Mouse (Mus musculus) gonadal fat pad, adult 2 months (tissue): ENCODE data around the gene Cldn6. TPM values are rescaled to one million over a fixed set of nuclear protein-coding genes. Genes with fewer than 3 reads are reported as not detected.

Experiments
- DNase-seq: peaks from one replicate; pipeline ENCODE4 v3.0.0-alpha.2; 2012; ENCODE audit warnings: low read depth
- polyA plus RNA-seq: library from polyadenylated mRNA; depleted of rRNA; stranded (reverse); fragments of >200 nt; gene quantifications from 2 replicates; pipeline ENCODE4 v1.2.3, GENCODE M21; 2012; rRNA removed

Cldn6 gene
- 1.9 and 2.0 TPM in 2 replicates for polyA plus RNA-seq

DNA sequence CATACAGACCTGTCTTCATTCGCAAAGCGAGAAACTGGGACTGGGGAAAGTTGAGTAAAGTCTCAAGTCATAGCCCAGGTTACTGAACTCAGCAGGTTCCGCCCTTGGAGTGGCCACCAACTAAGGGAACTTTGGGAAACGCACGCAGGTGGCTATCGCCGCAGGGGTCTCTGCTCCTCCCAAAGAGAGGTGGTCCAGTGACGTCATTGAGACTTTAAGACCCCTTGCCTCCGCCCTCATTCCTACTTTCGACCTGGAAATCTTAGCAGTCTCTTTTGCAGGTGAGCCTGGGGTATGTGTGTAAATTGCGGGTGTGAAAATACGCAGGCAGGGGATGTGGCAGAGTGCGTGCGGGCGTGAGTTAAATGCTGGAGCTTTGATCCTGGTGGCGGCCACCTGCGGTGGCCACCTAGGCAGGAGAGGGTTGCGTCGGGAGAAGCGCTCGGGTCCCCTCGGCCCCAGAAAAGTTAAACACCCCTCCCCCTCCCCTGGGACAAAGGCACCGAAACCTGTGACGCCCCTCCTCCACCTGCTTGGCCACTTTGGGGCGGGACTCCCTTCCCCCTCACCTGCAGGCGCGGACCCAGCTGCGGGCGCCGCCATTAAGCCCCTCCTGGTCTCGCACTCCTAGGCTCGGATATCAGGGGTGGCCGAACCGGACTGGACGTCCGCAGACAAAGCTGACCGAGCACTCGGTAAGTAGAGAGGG lies at the start of gene Cldn6:
Gene Cldn6 (plus strand): TSS at position 123 of the 709 bp plus-strand sequence.
- DNase-seq = no peak

DNA sequence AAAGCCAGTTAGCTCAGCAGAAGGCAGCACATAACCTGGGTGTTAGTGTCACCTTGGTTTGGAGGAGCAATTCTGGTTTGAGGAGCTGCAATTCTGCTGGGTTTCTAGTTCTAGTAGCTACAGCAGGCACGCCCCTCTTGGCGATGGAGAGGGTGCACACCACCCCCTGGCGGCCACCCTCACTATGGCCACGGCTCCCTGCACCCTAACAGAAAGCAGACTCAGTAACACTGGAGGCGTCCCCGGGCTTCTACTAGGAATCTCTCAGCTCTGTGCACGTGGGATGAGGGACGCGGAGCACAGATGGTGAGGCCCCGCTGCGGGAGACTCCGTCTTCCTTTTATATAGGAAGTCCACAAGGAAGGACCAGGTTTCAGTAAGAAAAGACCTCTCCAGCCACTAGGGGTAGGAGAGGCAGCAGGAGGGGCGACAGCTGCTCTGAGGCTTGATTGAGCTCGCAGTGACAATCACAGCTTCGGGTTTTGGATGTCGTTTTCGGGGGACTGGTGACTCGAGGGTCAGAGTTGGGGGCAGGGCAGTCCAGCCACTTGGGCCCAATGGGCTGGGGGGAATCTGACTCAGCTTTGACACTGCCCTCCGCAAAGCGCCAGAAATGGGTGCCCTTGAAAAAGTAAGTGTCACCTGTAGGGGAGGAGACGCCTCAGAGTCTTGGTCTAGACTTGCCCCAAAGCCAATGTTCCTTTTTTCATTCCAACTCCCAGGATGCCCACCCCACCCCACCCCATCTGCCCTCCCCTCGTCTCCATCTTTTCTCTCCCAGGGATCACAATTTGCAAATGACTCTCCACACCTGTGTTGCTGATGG lies 48.6 kb upstream of the Cldn6 start:
- DNase-seq = no peak

DNA sequence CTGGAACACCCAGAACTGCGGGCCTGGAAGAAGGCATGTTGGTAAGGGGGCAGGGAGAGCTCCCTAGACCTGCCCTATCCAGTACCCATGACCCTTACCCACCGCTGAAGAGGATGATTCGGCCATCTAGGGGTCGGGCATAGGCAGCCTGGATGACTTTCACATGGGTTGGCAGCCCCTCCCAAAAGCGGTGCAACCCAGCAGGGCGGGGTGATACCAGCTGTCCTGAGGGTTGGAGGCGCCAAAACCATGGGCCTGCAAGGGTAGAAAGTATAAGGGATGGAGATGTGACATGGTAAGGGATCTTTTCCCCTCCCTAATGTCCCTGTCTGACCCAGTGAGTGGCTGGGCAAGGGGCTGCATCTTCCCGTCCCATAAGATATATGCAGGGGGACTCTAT lies 47.8 kb upstream of the Cldn6 start:
- DNase-seq = no peak

DNA sequence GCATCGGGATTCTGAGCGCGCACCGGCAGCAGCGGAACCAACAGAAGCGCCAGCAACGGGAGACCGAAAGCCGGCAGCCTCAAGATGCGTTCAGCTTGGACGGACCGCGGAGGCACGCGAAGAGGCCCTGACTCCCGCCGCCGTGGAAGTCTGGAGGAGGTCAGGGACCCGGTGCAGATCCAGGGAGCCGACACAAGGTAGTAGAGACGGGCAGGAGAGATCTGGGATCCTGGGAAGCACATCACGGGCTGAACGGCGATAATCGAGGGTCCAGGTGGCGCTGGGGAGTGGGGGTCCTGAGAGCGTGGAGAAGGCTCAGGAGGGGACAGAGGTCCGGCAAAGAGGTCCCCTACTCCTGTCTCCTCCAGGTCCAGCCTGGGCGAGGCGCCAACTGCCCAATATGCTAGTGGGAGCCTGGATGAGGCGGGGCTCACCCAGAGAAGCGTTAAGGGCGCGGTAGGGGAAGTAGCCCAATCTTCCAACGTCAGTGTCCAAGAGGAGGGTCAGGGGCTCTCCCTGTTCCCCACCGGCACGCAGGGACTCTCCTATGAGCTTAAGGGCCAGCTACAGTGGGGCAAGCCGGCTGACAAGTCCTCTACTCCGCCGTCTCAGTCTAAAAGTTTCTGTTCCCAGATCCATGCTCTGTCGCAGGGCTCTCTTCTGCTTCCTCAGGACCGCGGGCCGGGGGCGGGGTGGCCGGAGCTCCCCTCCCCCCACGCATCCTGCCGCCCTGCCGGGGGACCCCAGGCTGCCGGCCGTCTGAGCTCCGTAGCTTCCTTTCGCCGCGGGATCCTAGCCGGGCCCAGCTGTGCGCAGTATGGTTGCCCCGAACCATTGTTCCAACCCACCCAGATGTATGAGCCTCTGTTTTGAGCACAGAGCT lies 34.2 kb upstream of the Cldn6 start, which contains the start of gene Mmp25:
Gene Mmp25 (minus strand): TSS at position 665 of the 883 bp plus-strand sequence.
- no peak for DNase-seq

DNA sequence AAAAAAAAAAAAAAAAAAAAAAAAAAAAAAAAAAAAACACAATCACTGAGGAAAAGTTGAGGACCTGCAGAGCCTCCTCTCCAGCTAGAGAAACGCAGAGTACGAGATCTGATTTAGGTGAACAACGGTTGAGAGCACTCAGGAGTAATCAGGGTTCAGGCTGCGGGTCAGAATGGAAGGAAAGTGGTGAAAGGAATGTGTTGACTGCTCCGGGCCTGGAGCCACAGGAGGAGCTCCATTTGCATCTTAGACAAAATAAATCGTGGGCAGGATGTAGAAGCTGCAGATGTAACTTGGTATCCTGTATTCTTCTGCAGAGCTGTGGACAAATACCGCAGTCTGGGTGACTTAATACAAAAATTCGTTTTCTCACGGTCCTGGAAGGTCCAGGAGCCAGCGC lies 33.2 kb upstream of the Cldn6 start:
- no peak for DNase-seq

DNA sequence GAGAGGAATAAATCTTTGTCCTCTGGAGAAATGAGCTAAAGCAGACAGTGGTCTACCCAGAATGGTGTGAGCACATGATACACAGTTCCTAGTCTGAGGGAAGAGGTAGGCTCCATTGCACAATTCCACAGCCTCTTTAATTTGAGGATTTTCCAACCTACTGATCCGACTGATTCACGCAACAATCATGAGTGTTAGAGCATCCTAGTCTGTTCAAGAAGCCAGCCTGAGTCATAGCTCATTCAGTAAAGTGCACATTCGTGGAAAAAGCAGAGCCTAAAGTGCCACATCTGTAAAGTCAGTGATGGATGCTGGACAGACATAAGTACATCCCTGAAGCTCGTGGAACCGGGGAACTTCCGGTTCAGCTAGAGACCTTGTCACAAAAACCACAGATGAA lies 27.7 kb upstream of the Cldn6 start:
- DNase-seq = no peak

DNA sequence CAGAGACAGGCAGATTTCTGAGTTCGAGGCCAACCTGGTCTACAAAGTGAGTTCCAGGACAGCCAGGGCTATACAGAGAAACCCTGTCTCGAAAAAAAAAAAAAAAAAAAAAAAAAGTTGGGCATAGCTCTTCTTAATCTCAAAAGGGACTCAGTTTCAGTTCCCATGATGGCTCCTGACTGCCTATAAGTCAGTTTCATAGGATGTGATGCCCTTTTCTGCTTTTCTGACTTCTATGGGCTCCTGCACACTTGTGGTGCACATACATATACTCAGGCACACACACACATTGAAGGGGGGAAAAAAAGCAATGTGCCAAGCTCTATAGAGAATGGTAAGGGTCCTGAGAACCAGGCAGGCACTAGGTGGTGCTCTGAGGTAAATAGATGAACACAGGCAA lies 25.7 kb upstream of the Cldn6 start:
- DNase-seq = no peak

DNA sequence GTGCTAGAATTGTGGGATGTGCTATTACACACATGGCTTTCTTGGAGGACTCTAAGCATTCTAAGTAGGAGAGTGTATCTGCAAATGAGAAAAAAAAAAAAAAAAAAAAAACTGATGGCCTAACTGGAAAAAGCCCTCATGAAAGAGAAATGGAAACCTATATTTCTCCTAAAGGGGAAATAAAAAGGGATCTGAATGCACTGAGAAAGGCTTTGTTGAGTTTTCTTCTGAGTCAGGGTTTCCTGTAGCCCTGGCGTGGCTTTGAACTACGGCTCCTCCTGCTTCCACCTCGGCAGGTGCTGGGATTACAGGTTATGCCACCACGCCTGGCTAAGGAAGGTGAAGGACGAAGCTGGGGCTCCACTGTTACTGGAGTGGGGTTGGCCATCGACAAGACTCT lies 25.0 kb upstream of the Cldn6 start:
- no peak for DNase-seq

DNA sequence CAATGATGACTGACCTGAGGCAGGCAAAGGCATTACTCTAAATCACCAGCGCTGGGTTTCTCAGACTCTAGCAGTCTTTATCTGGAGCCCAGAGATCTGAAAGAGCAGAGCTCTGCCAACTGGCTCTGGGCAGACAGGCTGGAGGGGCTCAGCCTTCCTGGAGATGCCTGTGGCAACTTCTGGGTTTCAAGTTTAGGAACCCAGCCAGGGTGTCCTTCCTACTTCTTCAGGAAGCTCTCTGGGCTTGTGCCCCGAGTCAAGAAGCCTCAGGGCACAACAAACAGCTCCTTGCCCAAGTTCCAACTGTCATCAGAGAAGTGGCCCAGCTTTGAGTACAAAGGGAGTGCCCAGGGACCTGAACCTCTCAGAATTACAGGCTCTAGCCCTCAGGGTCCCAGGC lies 24.6 kb upstream of the Cldn6 start:
- DNase-seq = no peak

DNA sequence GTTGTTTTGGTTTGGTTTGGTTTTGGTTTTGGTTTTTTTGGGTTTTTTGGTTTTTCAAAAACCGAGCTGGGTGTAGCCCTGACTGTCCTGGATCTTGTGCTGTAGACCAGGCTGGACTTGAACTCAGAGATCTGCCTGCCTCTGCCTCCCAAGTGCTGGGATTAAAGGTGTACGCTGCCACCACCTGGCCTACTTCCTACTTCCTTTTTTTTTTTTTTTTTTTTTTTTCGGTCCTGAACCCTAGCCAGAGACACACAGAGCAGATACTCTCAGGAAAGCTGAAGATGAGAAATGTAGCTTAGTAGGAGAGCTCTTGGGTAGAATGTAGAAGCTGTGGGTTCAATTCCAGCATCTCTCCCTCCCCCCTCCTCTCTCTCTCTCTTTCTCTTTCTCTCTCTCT lies 20.6 kb upstream of the Cldn6 start:
- DNase-seq = no peak

DNA sequence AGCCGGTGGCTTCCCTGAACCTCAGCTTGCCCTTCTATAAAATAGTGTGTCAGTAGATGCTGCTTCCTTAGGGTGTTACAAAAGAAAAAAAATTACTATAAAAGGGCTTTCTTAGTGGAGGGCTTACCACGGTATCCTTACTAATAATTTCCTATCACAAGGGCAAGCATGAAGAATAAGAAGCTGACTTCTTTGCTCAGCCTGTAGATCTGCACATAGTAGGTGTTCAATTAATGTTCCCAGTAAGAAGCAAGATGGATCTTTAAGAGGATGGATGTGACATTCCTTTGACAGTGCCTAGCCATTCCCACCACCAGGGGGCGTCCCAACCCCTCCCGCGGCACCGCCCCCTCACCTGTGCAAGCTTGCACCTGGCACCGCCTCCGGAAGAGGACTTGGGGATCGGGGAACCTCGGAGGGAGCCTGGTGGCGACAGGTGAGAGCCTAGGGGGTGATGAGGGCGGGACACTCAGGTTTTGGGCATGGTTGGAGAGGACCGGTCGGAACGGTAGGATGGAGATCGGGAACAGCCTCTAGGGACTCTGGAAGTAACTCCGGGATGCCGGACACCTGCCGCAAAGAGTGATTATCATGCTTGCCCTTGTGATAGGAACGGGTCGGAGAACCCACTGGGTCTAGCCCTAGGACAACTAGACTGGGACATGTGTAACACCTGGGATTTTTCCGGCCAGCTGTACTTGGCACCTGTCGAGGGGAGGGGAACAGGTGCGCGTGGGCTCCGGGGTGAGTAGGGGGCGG lies 18.8 kb upstream of the Cldn6 start, which contains the start of gene Bicdl2:
Gene Bicdl2 (plus strand): TSS at position 390 of the 759 bp plus-strand sequence.
- no peak for DNase-seq

DNA sequence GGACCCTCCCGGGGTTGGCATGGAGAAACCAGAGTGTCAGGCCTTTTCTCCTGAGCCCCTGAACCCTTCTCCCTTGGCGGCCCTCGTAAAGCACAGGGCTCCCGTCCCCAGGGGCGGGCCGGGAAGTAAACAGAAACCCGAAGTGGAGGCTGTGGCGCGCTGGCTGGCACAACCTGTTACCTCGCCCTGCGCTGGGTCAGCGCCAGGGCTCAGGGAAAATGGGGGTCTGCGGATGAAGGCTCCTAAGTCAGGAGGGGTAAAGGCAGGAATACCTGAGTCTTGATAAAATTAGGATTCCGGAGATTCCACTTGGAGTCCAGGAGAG lies 18.2 kb upstream of the Cldn6 start:
- no peak for DNase-seq

DNA sequence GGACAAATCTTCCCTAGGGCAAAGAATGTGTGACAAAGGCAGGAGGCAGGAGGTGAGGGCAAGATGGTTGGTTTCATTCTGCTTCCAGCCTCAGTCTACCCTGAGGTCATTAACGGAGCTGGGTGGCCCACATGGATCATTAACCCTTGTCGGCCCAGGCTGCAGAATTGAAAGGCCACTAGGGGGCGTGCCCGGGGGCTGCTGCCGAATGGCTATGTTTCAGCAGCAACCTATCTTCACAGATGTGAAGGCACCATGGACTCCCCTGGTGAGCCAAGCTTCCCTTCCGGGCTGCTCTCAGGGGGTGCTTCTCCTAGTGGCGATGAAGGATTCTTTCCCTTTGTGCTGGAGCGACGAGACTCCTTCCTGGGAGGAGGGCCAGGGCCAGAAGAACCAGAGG lies 17.5 kb upstream of the Cldn6 start:
- DNase-seq = no peak

DNA sequence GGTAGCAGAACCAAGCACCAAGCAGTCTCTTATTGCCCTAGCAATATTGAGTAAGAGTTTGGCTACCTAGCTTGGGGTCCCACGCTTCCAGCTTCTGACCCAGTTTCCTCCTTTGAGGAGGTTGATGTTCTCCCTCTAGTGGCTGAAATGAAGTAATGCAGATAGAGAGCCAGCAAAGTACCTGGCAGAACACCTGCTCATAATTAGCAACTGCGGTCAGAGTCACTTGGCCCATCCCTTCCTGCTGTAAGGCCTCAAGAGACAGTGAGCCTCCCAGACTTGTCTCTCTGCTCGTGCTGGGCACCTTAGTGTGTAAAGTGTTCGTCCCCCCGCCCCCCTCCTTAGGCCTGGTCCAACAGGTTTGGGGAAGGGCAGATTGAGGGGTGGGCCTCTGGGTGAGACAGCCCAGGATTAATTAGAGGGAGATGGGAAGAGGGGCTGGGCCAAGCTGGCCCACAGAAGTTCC lies 14.5 kb upstream of the Cldn6 start:
- DNase-seq = no peak

DNA sequence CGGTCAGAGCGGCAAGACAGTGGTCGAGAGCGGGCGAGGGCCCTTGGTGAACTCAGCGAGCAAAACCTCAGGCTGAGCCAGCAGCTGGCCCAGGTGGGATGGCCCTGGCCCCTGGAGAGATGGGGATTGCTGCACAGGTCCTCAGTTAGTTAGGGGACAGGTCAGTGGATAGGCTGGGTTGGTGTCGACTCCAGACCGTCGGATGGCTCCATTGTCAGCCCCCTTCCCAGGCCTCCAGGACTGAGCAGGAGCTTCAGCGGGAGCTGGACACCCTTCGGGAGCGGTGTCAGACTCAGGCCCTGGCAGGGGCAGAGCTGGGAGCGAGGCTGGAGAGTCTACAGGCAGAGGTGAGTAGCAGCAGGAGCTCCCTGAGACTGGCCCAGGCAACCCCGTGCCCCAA lies 13.5 kb upstream of the Cldn6 start:
- DNase-seq = no peak

DNA sequence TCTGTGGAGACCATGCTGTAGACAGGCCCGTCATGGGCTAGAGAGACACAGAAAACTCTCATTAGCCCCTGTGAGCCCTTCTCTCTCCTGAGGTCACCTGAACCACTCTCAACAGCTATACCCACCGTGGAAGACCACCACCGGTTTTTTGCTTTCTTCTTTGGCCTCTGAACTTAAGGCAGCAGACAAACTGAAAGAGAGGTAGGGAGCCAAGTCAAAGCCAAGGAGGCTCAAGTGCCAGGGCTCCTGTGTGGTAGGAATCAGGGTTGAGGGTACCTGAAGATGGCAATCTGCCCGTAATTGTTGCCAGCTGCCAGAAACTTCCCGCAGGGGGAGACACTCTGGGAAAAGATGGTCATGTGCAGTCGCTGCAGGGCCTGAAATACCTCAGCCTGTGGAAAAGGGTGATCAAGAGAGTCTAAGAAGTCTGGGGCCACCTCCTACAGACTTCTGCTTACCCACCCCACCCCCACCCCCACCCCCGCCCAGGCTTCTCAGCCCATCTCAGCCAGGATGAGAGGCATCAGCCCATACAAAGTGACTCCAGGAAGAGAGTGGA lies 8.5 kb upstream of the Cldn6 start:
- DNase-seq = no peak

DNA sequence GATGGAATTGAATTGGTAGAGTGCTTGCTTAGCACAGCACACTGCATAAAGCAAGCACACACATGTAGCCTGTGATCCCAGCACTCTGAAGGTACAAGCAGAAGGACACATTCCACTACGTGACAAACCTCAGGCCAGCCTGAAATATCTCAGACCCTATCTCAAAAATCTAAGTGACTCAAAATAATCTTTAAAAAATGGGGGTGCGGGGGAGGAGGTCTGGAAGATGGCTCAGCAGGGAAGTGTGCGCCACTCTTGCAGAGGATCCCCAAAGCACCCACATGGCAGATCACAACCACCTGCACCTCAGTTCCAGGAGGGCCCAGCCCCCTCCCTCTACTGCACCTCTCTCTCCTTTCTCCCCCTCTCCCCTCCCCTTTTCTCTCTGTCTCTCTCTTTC lies 7.5 kb upstream of the Cldn6 start:
- DNase-seq = no peak

DNA sequence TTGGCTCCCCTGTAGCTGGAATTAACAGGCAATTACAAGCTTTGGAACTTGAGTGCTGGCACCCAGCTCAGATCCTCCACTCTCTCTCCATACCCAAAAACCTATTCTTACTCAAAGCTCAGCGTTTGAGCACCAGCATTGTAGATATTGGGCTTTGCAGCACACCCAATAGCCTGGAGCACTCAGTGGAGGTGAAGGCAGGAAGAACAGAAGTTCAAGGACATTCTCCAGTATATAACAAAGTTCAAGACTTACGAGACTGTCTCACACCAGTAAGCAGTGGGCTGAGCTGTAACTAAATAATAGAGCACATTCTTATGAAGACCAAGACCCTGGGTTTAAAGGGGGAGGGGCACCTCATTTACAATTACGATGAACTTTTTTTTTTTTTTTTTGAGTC lies 6.3 kb upstream of the Cldn6 start:
- DNase-seq = no peak

DNA sequence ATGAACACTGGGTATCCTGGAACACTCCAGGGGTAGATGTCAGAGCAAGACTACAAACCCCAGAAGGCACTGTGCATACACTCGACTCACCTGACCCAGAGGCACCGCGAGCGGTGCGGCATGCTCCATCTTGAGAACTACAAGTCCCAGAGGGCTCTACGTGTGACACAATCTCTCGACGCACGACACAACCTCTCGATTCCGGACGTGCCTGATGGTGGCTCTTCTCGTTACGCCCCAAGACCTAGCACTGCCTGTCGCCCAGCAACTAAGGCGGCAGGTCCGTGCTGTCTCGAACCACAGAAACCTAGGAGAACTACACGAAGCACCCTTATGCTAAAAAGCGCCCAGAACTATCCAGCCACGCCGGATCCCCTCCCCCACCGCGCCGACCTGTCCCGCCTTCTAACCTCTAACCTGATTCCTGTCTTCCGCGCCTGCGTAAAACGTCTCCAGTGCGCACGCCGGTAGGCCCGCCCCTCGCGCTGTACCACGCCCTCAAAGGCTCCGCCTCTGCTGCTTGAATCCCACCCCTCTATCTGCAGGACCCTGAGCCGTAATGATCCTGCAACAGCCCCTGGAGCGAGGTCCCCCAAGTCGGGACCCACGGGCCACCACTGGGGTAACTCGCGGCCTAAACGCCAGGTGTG lies 5.5 kb upstream of the Cldn6 start, which contains the start of the genes Hcfc1r1 and Thoc6:
Gene Hcfc1r1 (plus strand): TSS at position 173 of the 650 bp plus-strand sequence.
Gene Thoc6 (minus strand): TSS at position 459 of the 650 bp plus-strand sequence.
- DNase-seq = peak; percentile 90

DNA sequence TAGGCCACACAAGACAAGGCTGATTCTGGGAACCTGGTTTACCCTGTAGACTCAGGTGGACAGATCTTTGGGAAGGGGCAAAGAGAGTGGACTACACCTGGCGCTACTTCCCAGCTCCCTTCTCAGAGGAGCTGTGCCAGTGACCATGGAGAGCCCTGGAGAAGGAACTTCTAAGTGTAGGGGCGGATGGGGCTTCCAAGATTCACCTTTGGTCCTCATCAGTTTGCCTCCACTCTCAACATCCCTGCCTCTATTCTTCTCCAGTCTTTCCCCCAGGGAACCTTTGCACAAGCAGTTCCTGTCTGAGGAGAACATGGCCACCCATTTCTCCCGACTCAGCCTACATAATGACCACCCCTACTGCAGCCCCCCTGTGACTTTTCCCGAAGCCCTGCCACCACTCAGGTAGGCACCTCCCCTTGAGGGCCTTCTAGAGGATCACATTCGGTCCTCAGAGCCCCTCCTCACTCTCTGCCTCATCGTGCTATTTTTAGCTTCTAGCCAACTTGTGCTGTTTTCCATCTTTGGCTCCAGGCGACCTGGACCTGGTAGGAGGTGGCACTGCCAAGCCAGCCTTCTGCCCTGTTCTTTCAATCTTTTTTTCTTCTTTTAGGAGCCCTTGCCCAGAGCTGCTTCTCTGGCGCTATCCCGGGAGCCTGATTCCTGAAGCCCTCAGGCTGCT lies 4.6 kb upstream of the Cldn6 start:
- no peak for DNase-seq
